Mouse (Mus musculus) testis, adult 2 months (tissue): ENCODE measurements around the gene Fam214a.

Source experiments
- CTCF ChIP-seq: fragments of 200-500 bp; IDR thresholded peaks from 2 replicates; pipeline ENCODE4 v1.5.1; 2012; ENCODE audit warnings: low read depth, mild to moderate bottlenecking, inconsistent platforms, low read length, moderate library complexity; ENCODE audit not compliant: control insufficient read depth, insufficient read depth, insufficient replicate concordance
- POLR2A ChIP-seq: fragments of 200-500 bp; IDR thresholded peaks from 2 replicates; pipeline ENCODE4 v1.6.1; 2012; ENCODE audit warnings: low read depth, mild to moderate bottlenecking, inconsistent platforms, low read length, moderate library complexity; ENCODE audit not compliant: control insufficient read depth

GRCm38 (mm10) chr9:75071029-75071705, 118.5 kb downstream of the Fam214a start:
- TF ChIP-seq POLR2A (peak; percentile 41), CTCF (0 out of 2 replicates have a peak, but pooled peaks have one; percentile 3)
